Mouse (Mus musculus) heart, postnatal 25 days (tissue): ENCODE results near the gene Zbtb46. TPM values are rescaled to one million over a fixed set of nuclear protein-coding genes. Genes with fewer than 3 reads are reported as not detected.
A peak's percentile ranks its signal among the peaks of the same experiment; 100 is the strongest.
"Not testable (repeated sequence)": the region's sequence is repeated elsewhere in the genome, so short reads cannot be mapped to it uniquely, and the experiment has no call there.

ENCODE experiments used
- DNase-seq: peaks from one replicate; pipeline ENCODE4 v3.0.0; 2022; ENCODE audit warnings: low spot score
- intact Hi-C: fragments of 180-260 bp; cut with DNase I; formaldehyde crosslinking; loops from one replicate; pipeline ENCODE4 v1.15.1; 2025
- total RNA-seq, 2 experiments: library from RNA; stranded (reverse); gene quantifications; 2 replicates each; pipeline ENCODE4 v1.2.3; 2021

Zbtb46 gene
- 10 to 100 TPM; 10.1 to 14.2 TPM for total RNA-seq

DNA sequence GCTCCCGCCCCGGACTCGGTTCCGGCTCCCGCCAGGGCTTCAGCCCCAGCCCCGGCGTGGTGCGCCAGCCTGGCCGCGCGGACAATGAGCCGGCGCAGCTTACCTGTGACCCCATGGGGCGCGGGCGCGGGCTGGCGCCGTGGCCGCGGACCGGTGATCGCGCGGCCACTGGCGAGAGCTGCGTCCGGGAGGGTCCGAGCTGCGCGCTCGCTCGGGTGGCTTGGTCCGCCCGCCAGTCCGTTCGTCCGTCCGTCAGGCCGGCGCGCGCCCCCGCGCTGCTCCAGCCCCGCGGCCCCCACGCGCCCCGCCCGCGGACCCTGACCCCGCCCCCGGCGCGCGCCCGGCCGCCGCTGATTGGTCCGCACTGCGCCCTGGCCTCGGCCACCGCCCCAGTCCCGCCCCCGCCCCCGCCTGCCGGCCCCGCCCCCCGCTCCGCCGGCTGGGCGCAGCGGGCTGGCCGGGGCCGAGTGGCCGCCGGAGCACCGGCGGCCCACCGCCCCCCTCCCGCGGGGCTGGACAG, at the start of gene Zbtb46:
Zbtb46 (minus strand) TSS at position 274 of the 520 bp plus-strand sequence.
- peak; percentile 80 for DNase-seq
- intact Hi-C loops: loop anchor here (2.0 kb wide), 1 partner anchor 36 kb away; no protein-coding TSS in a partner anchor

DNA sequence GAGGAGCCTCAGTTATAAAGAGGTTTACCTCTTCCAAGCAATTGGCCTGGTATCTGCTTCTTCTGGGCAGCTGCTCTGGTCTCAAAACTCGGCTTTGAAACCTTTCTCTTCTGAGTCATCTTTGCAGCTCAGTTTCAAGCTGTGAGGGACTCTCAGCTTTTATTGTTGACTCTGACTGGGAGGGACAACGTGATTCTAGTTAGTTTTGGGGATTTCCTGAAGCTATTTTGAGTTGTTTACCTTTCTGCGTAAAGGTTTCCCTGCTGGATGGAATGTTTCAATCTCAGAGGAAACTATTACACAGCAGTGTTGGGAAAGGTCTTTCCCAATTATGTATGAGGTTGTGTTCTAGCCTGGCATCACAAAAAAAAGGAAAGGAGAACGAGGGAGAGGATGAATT, 39.4 kb upstream of the Zbtb46 start:
- intact Hi-C loops: loop anchor here (2.0 kb wide), 1 partner anchor 20 kb away; no protein-coding TSS in a partner anchor
- no peak for DNase-seq

DNA sequence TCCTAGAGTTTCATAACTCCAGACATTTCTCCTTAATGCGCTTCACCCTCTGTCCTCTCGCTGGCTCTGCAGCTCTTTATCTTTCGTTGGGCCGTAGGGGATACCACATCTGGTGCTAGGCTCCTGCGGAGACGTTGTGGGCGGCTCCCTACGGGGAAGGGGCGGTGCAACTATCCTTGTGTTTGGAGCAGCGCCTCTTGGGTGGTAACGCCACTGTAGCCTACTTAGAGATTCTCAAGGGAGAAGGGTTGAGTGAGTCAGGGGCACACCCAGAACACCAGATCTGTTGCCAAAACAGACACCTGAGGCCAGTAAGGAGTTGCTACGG, 38.3 kb upstream of the Zbtb46 start:
- intact Hi-C loops: loop anchor here (1.0 to 2.0 kb wide), 2 partner anchors 86 to 105 kb away; no protein-coding TSS in a partner anchor

DNA sequence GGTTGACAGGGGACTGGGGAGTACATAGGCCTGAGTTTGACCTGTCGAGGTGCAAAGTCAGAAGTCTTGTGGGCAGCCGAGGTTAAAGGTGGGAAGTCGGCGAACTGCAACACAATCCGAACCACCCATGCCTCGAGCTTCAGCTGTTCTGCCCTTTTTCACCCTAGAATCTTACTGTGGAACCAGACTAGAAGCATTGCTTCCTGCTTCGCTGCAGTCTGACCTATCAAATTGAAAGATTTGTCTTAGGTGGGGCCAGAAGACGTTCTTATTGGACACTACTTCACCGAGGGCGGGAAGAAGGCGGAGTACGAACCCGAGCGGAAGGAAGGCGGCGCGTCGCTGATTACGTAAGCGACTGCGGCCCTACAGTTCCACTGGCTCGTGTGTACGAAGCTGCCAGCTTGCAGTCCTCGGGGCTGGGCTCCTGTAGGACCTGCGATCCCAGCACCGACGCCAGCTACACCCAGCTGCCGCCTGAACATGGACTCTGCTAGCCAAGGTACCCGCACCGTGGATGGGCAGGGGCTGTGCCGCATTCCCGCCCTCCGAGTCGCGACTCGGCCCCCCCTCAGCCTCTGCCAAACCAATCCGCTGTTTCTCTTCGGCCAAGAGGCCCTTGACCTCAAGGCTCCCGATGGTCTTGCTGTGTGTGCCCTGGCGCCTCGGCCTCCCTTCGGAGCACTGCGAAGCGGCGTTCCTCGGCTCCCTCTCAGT, 37.8 kb upstream of the Zbtb46 start, which contains the start of gene Tpd52l2:
Tpd52l2 (plus strand) TSS at position 312 of the 717 bp plus-strand sequence.
- intact Hi-C loops: loop anchor here (1.0 to 2.0 kb wide), 2 partner anchors 86 to 104 kb away; no protein-coding TSS in a partner anchor
- peak; percentile 88 for DNase-seq

More for the DNA sequence above, 38.3 kb upstream of the Zbtb46 start:
- DNase-seq: peak; percentile 72

DNA sequence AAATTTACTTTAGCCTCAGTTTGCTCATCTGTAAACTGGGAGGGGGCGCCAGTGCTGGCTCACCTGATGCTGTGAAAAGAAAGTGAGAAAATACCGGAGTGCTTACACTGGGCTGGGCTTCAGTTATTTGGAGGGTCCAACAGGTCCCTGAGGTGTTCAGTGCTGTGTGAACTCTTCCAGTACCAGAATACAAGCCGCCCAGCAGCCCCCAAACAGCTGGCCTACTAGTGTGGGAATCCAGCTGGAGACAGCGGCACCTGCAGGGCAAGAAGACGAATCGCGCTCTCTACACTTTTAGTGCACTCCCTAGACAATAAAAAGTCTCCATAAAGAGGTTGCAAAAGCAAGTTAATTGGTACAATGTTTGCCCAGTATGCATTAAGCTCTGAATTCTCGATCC, 37.1 kb upstream of the Zbtb46 start:
- no peak for DNase-seq
- intact Hi-C loops: loop anchor here (2.0 kb wide), 1 partner anchor 103 kb away; no protein-coding TSS in a partner anchor

DNA sequence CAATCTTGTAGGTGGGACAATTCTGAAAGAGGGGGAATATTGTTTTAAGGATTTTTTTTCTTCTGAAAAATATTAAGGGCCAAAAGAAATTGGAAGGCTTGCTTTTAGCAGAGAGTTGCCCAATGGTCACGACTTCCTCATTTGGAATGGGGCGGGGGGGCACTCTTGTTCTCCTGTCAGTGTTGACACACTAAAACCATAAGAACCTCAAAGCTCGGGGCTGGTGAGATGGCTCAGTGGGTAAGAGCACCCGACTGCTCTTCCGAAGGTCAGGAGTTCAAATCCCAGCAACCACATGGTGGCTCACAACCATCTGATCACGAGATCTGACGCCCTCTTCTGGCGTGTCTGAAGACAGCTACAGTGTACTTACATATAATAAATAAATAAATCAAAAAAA, 36.6 kb upstream of the Zbtb46 start:
- not testable (repeated sequence) for DNase-seq
- intact Hi-C loops: loop anchor here (2.0 kb wide), 2 partner anchors 37 to 103 kb away; partner anchors contain the start of gene Zbtb46

DNA sequence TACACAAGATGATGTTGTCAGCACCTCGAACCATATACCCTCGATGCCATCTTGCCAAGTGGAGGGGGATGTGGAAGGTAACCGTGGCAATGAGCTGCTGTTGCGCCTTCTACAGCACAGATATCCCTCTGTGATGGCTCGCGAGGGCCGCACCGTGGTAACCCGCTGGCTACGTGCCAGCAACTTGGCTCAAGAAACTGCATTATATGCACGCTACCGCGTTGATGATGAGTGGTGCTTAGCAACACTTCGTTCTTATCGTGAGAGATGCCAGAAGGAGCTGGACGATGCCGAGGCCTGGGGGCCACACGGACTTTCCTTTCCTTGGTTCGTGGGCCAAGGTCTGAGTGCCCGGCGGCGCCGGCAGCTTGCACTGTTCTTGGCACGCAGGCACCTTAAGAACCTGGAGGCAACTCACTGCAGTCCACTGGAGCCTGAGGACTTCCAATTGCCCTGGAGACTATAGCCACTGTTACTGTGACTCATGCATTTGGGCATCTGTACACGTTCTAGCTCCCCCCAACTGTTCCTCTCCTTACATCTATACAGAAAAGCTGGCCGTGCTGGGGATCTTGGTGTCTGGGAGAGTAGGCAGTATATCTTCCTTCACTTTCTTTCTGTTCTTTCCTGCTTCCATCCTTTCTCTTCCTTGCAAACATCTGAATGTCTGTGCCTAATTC, 35.2 kb upstream of the Zbtb46 start:
- intact Hi-C loops: loop anchor here (2.0 kb wide), 1 partner anchor 36 kb away; the partner anchor contains the start of gene Zbtb46

DNA sequence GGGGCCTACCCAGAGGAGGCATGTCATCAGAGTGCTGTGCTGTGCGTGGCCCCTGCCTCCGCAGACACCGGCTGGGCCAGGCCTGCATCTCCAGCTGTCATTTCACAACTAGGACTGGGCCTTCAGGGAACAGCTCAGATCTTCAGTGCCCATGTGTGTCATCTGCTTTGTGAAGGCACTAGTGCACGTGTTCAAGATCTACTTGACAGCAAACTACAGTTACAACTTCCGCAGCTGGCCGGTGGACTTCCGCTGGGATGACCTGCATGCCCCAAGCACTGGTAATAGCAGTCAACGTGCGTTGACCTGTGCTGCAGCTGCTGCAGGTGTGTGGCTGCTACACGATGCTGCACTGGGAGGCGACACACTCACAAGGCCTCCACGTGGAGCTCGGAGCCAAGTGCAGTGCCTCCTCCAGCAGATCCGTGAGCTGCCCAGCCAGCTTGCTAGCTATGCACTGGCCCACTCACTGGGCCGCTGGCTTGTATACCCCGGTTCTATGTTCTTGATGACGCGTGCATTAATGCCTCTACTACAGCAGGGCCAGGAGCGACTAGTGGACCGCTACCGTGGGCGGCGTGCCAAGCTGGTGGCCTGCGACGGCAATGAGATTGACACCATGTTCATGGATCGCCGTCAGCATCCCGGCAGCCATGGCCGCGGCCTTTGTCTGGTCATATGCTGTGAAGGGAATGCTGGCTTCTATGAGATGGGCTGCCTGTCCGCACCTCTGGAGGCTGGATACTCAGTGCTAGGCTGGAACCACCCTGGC, 34.1 kb upstream of the Zbtb46 start, which contains the start of gene Abhd16b:
Abhd16b (plus strand) TSS at position 51 of the 772 bp plus-strand sequence.
- intact Hi-C loops: no loop called here

More for the DNA sequence above, 35.2 kb upstream of the Zbtb46 start:
- DNase-seq: no peak

DNA sequence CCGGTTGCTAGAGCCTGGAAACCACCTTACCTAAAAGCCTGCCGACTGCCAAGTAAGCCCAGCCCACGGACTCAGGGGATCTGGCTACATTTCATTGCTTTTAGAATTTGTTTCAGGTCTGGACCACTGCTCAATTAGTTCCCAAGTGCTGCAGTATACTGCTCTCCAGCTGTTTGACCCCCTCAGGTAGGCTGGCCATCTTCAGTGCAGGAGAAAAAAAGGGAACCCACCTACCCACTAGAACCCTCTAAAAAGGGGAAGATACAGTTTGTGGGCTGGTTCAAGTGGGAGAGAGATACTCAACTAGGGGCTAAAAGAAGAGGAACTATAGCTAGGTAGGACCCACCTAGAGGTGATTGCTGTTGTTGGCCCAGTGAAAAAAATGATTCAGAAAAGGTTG, 33.0 kb upstream of the Zbtb46 start:
- no peak for DNase-seq
- intact Hi-C loops: no loop called here

More for the DNA sequence above, 34.1 kb upstream of the Zbtb46 start, which contains the start of gene Abhd16b:
- no peak for DNase-seq

DNA sequence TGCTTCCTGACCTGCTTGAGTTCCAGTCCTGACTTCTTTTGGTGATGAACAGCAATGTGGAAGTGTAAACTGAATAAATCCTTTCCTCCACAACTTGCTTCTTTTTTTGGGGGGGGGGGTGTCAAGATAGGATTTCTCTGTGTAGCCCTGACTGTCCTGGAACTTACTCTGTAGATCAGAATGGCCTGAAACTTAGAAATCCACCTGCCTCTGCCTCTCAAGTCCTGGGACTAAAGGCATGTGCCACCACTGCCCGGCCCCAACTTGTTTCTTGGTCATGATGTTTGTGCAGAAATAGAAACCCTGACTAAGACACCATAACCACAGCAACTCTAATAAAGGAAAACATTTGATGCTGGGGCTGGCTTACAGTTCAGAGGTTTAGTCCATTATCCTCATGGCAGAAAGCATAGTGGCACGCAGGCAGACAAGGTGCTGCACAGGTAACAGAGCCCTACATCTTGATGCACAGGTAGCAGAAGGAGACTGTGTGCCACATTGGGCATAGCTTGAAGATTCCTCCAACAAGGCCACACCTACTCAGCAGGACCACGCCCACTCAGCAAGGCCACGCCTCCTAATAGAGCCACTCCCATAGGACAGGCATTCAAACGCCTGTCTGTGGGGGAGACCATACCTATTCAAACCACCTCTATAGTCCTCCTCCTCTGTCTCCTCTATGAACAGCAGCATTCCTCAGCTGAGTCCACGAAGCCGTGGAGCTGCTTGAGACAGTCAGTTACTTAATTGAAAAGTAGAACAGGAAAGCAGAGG, 32.4 kb upstream of the Zbtb46 start:
- DNase-seq: no peak
- intact Hi-C loops: no loop called here

DNA sequence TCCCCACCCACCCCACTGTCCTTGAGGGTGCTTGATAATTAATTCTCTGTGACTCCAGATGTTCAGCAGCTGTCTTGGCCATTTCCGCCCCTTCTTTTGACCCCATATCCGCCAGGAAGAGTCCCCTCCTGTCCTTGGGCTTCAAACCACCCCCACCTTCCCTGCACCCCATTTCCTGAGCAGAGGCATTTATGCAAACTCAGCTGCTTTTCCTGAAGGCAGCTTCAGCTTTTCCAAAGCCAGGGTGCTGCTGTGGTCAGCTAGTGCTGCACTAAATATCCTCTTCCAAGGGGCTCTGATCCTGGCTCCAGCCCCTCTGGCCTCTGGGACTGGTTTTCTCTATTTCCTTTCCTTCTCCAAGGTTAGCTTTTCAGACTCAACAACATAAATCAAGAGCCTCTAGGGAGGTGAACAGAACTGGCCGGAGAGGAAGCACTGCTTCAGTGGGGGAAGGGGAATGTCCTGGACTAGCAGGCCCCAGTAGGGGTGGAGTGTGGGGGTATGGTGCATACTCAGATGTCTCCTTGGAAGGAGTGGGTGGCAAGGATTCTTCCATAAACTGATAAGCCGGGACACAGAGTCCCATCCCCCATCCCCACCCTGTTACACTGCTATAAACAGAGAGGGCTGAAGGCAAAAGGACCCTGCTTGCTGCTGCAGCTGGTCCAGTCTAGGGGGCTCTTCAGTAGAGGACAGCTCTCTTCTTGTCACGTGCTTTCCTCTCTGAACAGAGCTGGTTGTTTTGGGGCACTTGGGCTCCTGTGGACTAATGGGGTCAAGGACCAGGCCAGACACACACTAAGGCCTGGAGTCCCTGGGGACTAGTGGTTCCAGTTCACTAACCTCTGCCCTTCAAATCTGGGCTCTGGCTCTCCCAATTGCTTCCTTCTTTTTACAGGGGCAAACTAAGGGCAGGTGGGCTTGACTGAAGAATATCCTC, 28.4 kb upstream of the Zbtb46 start:
- peak; percentile 26 for DNase-seq
- intact Hi-C loops: loop anchor here (2.0 to 10.0 kb wide), 3 partner anchors 27 to 187 kb away; partner anchors contain the start of gene Sox18

DNA sequence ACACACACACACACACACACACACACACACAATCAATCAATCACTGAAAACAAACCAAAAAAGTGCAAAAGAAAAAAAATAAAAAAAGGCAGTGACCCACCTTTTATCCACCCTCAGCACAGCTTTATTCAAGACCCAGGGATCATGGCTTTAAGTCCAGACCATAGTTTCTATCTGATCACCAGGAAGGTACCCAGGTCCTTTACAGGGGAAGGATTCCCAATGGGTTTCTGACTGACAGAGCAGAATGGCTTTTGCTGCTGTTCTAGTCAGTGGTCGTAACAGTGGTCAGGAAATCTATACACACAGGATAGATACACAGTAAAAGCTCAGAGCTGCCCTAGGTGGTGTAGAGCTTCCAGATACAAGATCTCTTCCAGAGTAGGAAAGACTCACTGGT, 26.5 kb upstream of the Zbtb46 start:
- intact Hi-C loops: loop anchor here (2.0 to 10.0 kb wide), 3 partner anchors 25 to 189 kb away; partner anchors contain the start of gene Sox18
- no peak for DNase-seq

DNA sequence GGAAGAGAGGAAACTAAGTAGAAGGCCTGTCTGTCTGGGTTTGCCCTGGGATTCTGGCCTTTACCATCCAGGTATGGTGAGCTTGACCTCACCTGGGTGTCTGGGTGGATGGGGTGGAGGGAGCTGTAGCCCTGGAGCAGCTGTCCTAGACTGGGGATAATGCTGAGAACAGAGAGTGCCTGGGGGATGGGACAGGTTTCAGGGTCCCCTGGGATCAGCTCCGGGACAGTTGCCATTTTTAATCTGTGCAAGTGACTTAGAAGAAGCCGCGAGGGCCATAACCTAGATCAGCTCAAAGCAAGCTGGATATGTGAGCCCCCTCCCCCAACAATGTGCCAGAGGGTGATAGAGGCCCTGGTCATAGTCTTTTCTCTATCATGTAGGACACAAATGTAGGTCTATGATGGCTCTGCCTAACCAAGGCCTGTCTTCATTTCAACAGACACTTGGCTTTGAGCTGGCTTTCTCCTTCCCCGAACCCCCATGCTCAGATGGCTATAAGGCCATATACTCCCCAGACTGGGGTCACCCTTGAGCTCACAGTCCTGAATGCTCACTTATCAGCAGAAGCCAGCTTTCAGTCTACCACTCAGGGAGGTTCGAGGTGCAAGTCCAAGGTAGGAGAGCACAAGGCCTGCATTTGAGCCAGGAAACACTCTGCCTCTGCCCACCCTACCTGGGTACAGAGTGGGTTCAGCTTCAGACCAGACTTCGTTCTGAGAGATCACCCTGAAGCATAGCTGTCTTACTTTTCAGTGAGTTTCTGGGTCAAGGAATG, 25.4 kb upstream of the Zbtb46 start:
- no peak for DNase-seq
- intact Hi-C loops: loop anchor here (10.0 kb wide), 1 partner anchor 190 kb away; the partner anchor contains the start of gene Sox18

DNA sequence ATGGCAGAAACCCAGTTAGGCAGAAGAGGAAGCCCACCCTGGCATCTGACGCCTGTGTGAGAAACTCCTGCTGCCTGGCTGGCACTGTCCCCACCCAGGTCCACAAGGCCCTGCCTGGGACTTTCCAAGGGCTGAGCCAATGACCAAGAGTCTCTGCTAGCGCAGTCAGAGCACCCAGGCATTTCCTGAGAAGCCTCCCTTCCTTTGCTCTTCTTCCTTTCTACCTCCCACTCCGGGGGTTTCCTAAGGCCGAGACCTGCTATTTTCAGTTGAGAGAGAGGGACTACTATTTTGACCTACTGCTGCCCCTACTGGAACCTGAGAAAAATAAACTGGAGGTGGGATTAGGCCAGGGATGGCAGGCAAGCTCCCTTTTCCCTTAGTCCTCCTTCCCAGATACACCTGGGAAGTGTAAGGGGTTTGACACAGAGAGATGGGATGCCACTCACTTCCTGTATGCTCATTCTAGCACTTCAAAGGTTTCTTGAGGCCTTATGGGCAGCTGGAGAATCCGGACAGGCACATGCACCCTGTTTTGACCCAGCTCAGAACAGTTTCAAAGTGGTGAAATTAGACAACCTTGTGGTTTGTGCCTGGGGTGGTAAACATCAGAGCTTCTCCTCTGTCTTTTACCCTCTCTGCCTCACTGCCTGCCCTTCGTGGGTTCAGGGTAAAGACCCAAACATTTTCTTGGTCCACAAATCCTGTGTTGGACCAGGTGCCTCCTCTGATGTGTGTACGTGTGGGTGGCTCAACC, 24.5 kb upstream of the Zbtb46 start:
- intact Hi-C loops: loop anchor here (10.0 kb wide), 1 partner anchor 191 kb away; the partner anchor contains the start of gene Sox18
- DNase-seq: peak; percentile 56

DNA sequence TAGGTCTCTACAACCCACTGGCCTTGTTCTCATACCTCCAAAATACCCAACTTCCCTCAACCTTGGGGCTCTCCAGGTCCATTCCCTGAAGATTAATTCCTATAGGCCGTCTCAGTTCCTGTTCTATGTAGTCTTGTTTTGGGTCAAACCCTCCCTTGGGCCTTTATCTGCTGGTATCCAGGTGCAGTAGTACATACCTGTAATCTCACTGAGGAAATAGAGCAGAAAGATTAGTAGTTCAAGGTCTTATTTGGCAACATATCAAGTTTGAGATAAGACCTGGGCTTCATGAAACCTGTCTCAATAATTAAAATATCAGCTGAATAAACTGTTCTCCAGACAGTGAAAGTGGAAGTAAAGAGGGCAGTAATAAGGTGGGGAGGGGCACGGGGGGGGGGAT, 23.9 kb upstream of the Zbtb46 start:
- intact Hi-C loops: loop anchor here (10.0 kb wide), 1 partner anchor 192 kb away; the partner anchor contains the start of gene Sox18
- no peak for DNase-seq

DNA sequence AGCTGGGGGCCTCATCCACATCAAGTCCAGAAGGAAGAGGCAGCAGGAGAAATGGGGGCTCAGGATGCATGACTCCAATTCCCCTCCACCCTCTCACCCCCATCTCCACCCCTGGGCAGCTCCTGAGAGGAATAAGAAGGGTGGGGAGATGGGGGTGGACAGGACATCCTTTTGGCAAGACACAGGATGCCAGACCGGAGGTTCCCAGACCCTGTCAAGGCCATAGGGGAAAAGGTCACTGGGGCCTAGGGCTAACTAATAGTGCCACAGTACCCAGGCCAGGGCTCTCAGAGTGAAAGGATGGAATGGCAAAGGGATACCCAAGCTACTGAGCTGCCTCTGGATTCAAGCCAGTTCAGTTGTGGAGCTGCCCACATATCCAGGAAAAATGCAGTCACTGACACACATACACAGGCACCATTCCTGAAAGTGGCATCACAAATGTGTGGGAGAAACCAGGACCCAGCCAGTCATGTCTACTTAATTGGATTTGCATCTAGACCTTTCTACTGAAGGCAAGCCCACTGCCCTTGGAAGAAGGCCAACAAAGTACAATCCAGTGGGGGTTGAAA, 13.1 kb upstream of the Zbtb46 start:
- intact Hi-C loops: no loop called here
- no peak for DNase-seq
